Mouse (Mus musculus) liver, embryonic 13.5 days (tissue): ENCODE measurements at regions not wholly inside any gene's neighbourhood (a gene's known extent, or its start where the extent isn't known, plus 50 kb on each side); places are given as distances from the start of the nearest gene placed in this dataset.

Experiments used
- ATAC-seq: fragments of 200-750 bp; cut with Nextera tagmentation; 2 replicates; pipeline ENCODE4 v1.8.0; 2017; ENCODE audit warnings: low read depth, mild to moderate bottlenecking, moderate number of reproducible peaks, moderate library complexity
- DNase-seq: peaks from one replicate; pipeline ENCODE4 v3.0.0; 2022
- H3K27ac ChIP-seq: fragments of 300-500 bp; sonication (generic); 2 replicates; pipeline ENCODE4 v1.5.1; 2015; ENCODE audit warnings: moderate library complexity, mild to moderate bottlenecking, inconsistent platforms
- H3K27me3 ChIP-seq: fragments of 300-500 bp; sonication (generic); 2 replicates; pipeline ENCODE4 v1.6.1; 2015; ENCODE audit warnings: mild to moderate bottlenecking, inconsistent platforms
- H3K36me3 ChIP-seq: fragments of 300-500 bp; sonication (generic); 2 replicates; pipeline ENCODE4 v1.6.1; 2015; ENCODE audit warnings: mild to moderate bottlenecking, inconsistent platforms
- H3K4me1 ChIP-seq: fragments of 300-500 bp; sonication (generic); replicated peaks from 2 replicates; pipeline ENCODE4 v1.6.1; 2015; ENCODE audit warnings: inconsistent platforms
- H3K4me2 ChIP-seq: fragments of 300-500 bp; sonication (generic); 2 replicates; pipeline ENCODE4 v1.6.1; 2015; ENCODE audit warnings: inconsistent platforms, mild to moderate bottlenecking, moderate library complexity
- H3K4me3 ChIP-seq: fragments of 300-500 bp; sonication (generic); replicated peaks from 2 replicates; pipeline ENCODE4 v1.5.1; 2015; ENCODE audit warnings: mild to moderate bottlenecking, inconsistent platforms
- H3K9ac ChIP-seq: fragments of 300-500 bp; sonication (generic); 2 replicates; pipeline ENCODE4 v1.6.1; 2015; ENCODE audit warnings: mild to moderate bottlenecking, inconsistent platforms
- H3K9me3 ChIP-seq: fragments of 300-500 bp; sonication (generic); replicated peaks from 2 replicates; pipeline ENCODE4 v1.6.1; 2016; ENCODE audit warnings: inconsistent platforms
- WGBS: fragments of 180-500 bp; shearing (Covaris S2); methylation state at CpG from one replicate; pipeline ENCODE4 v1.1.7; 2015; ENCODE audit not compliant: insufficient replicate concordance; 5-methylcytosine and 5-hydroxymethylcytosine counted together

- Histone ChIP-seq H3K9me3 (no peaks in the 10 kb centered on the region), H3K4me1 (no peaks in the 10 kb centered on the region), H3K4me2 (no peak overlapping the region), H3K4me3 (no peak overlapping the region), H3K9ac (no peak overlapping the region), H3K27me3 (no peaks in the 10 kb centered on the region), H3K36me3 (no peaks in the 10 kb centered on the region), H3K27ac (no peak overlapping the region)
- ATAC-seq: no peak
- DNase-seq: no peak
- WGBS: 70% methylated on average over 6 of the region's 6 CpGs
Observed at GRCm38 (mm10) chr4:131401255-131401654, 436.8 kb downstream of the Ptpru start.

- ATAC-seq (no peak), DNase-seq (no peak)
- WGBS: 61% methylated on average over 12 of the region's 12 CpGs
Observed at GRCm38 (mm10) chr4:131405376-131406017, 432.6 kb downstream of the Ptpru start.

GRCm38 (mm10) chr4:131407464-131407863, 430.6 kb downstream of the Ptpru start:
- no peaks in the 10 kb centered on the region for H3K27me3 ChIP-seq
- ATAC-seq (no peak), DNase-seq (no peak)
- H3K27ac ChIP-seq: no peak overlapping the region
- H3K36me3 ChIP-seq: no peaks in the 10 kb centered on the region
- WGBS: 23% methylated on average over 3 of the region's 3 CpGs
- no peak overlapping the region for H3K4me3 ChIP-seq
- H3K4me1 ChIP-seq: no peaks in the 10 kb centered on the region
- H3K4me2 ChIP-seq: no peak overlapping the region
- no peaks in the 10 kb centered on the region for H3K9me3 ChIP-seq
- no peak overlapping the region for H3K9ac ChIP-seq

More at GRCm38 (mm10) chr4:131405376-131406017, 432.6 kb downstream of the Ptpru start:
- Histone ChIP-seq H3K27ac (no peak overlapping the region), H3K4me1 (no peaks in the 10 kb centered on the region), H3K4me2 (no peak overlapping the region), H3K9ac (no peak overlapping the region), H3K4me3 (no peak overlapping the region), H3K36me3 (no peaks in the 10 kb centered on the region), H3K9me3 (no peaks in the 10 kb centered on the region), H3K27me3 (no peaks in the 10 kb centered on the region)

- WGBS: 67% methylated on average over 1 of the region's 1 CpGs
- Histone ChIP-seq H3K4me1 (no peaks in the 10 kb centered on the region), H3K4me3 (no peak overlapping the region), H3K27ac (no peak overlapping the region), H3K9ac (no peak overlapping the region), H3K4me2 (no peak overlapping the region), H3K27me3 (no peaks in the 10 kb centered on the region), H3K36me3 (no peaks in the 10 kb centered on the region), H3K9me3 (no peaks in the 10 kb centered on the region)
- ATAC-seq: no peak
- DNase-seq: no peak
Observed at GRCm38 (mm10) chr4:131408644-131409043, 429.4 kb downstream of the Ptpru start.

GRCm38 (mm10) chr4:131409805-131410204, 428.3 kb downstream of the Ptpru start:
- Histone ChIP-seq H3K9me3 (no peaks in the 10 kb centered on the region), H3K9ac (no peak overlapping the region), H3K36me3 (no peaks in the 10 kb centered on the region), H3K4me3 (no peak overlapping the region), H3K4me2 (no peak overlapping the region), H3K4me1 (no peaks in the 10 kb centered on the region), H3K27me3 (no peaks in the 10 kb centered on the region), H3K27ac (no peak overlapping the region)
- ATAC-seq (no peak), DNase-seq (no peak)
- WGBS: 17% methylated on average over 3 of the region's 3 CpGs

GRCm38 (mm10) chr4:131411936-131412335, 426.2 kb downstream of the Ptpru start:
- WGBS: 51% methylated on average over 4 of the region's 4 CpGs
- ATAC-seq (no peak), DNase-seq (no peak)
- Histone ChIP-seq H3K27ac (no peak overlapping the region), H3K4me2 (no peak overlapping the region), H3K36me3 (no peaks in the 10 kb centered on the region), H3K4me3 (no peak overlapping the region), H3K27me3 (no peaks in the 10 kb centered on the region), H3K9me3 (no peaks in the 10 kb centered on the region), H3K9ac (no peak overlapping the region), H3K4me1 (no peaks in the 10 kb centered on the region)

- DNase-seq (no peak), ATAC-seq (no peak)
- Histone ChIP-seq H3K4me3 (no peak overlapping the region), H3K4me1 (no peaks in the 10 kb centered on the region), H3K27me3 (no peaks in the 10 kb centered on the region), H3K4me2 (no peak overlapping the region), H3K9me3 (no peaks in the 10 kb centered on the region), H3K27ac (no peak overlapping the region), H3K9ac (no peak overlapping the region), H3K36me3 (no peaks in the 10 kb centered on the region)
- 36% methylated on average over 6 of the region's 6 CpGs for WGBS
Observed at GRCm38 (mm10) chr4:131413380-131413779, 424.7 kb downstream of the Ptpru start.

GRCm38 (mm10) chr4:131415453-131415852, 422.6 kb downstream of the Ptpru start:
- DNase-seq (no peak), ATAC-seq (no peak)
- Histone ChIP-seq H3K36me3 (no peaks in the 10 kb centered on the region), H3K4me3 (no peak overlapping the region), H3K4me1 (no peaks in the 10 kb centered on the region), H3K9ac (no peak overlapping the region), H3K9me3 (no peaks in the 10 kb centered on the region), H3K27ac (no peak overlapping the region), H3K27me3 (no peaks in the 10 kb centered on the region), H3K4me2 (no peak overlapping the region)
- 52% methylated on average over 5 of the region's 5 CpGs for WGBS

- Histone ChIP-seq H3K27ac (no peak overlapping the region), H3K27me3 (no peaks in the 10 kb centered on the region), H3K4me1 (no peaks in the 10 kb centered on the region), H3K36me3 (no peaks in the 10 kb centered on the region), H3K9ac (no peak overlapping the region), H3K9me3 (no peaks in the 10 kb centered on the region), H3K4me3 (no peak overlapping the region), H3K4me2 (no peak overlapping the region)
- DNase-seq (no peak), ATAC-seq (no peak)
- WGBS: 26% methylated on average over 3 of the region's 3 CpGs
Observed at GRCm38 (mm10) chr4:131416209-131416608, 421.9 kb downstream of the Ptpru start.

GRCm38 (mm10) chr4:131417159-131417748, 420.8 kb downstream of the Ptpru start:
- Histone ChIP-seq H3K9me3 (no peaks in the 10 kb centered on the region), H3K27me3 (no peaks in the 10 kb centered on the region), H3K4me3 (no peak overlapping the region), H3K27ac (no peak overlapping the region), H3K4me1 (no peaks in the 10 kb centered on the region), H3K4me2 (no peak overlapping the region), H3K9ac (no peak overlapping the region), H3K36me3 (no peaks in the 10 kb centered on the region)
- WGBS: 64% methylated on average over 14 of the region's 14 CpGs
- ATAC-seq (no peak), DNase-seq (no peak)

GRCm38 (mm10) chr4:131425311-131425710, 412.8 kb downstream of the Ptpru start:
- no peak for ATAC-seq
- Histone ChIP-seq H3K4me3 (no peak overlapping the region), H3K27me3 (no peaks in the 10 kb centered on the region), H3K4me2 (no peak overlapping the region), H3K9me3 (no peaks in the 10 kb centered on the region), H3K9ac (no peak overlapping the region), H3K36me3 (no peaks in the 10 kb centered on the region), H3K27ac (no peak overlapping the region), H3K4me1 (no peaks in the 10 kb centered on the region)
- 62% methylated on average over 11 of the region's 11 CpGs for WGBS
- no peak for DNase-seq

- Histone ChIP-seq H3K27me3 (no peaks in the 10 kb centered on the region), H3K9ac (no peak overlapping the region), H3K4me2 (no peak overlapping the region), H3K27ac (no peak overlapping the region), H3K4me1 (no peaks in the 10 kb centered on the region), H3K36me3 (no peaks in the 10 kb centered on the region), H3K4me3 (no peak overlapping the region), H3K9me3 (no peaks in the 10 kb centered on the region)
- ATAC-seq (no peak), DNase-seq (no peak)
- 73% methylated on average over 7 of the region's 7 CpGs for WGBS
Observed at GRCm38 (mm10) chr4:131427871-131428270, 410.2 kb downstream of the Ptpru start.
